Mouse (Mus musculus) liver, embryonic 12.5 days (tissue): ENCODE data around the gene Zfp511. TPM values are rescaled to one million over a fixed set of nuclear protein-coding genes. Genes with fewer than 3 reads are reported as not detected.

Experiments
- ATAC-seq: fragments of 200-750 bp; cut with Nextera tagmentation; 2 replicates; pipeline ENCODE4 v1.8.0; 2017; ENCODE audit warnings: moderate number of reproducible peaks, mild to moderate bottlenecking, moderate library complexity
- H3K27ac ChIP-seq: fragments of 300-500 bp; sonication (generic); 2 replicates; pipeline ENCODE4 v1.5.1; 2016; ENCODE audit warnings: mild to moderate bottlenecking
- H3K27me3 ChIP-seq: fragments of 300-500 bp; sonication (generic); replicated peaks from 2 replicates; pipeline ENCODE4 v1.6.1; 2016; ENCODE audit warnings: mild to moderate bottlenecking, moderate library complexity
- H3K36me3 ChIP-seq: fragments of 300-500 bp; sonication (generic); 2 replicates; pipeline ENCODE4 v1.6.1; 2016; ENCODE audit warnings: mild to moderate bottlenecking, moderate library complexity
- H3K4me1 ChIP-seq: fragments of 300-500 bp; sonication (generic); 2 replicates; pipeline ENCODE4 v1.6.1; 2016
- H3K4me2 ChIP-seq: fragments of 300-500 bp; sonication (generic); 2 replicates; pipeline ENCODE4 v1.6.1; 2016; ENCODE audit warnings: mild to moderate bottlenecking, moderate library complexity
- H3K4me3 ChIP-seq: fragments of 300-500 bp; sonication (generic); 2 replicates; pipeline ENCODE4 v1.5.1; 2016; ENCODE audit warnings: mild to moderate bottlenecking, moderate library complexity
- H3K9ac ChIP-seq: fragments of 300-500 bp; sonication (generic); 2 replicates; pipeline ENCODE4 v1.6.1; 2016; ENCODE audit warnings: mild to moderate bottlenecking, moderate library complexity
- H3K9me3 ChIP-seq: fragments of 300-500 bp; sonication (generic); replicated peaks from 2 replicates; pipeline ENCODE4 v1.6.1; 2016; ENCODE audit warnings: mild to moderate bottlenecking, moderate library complexity
- WGBS: fragments of 180-500 bp; shearing (Covaris S2); methylation state at CpG from one replicate; pipeline ENCODE4 v1.1.7; 2016; ENCODE audit not compliant: insufficient replicate concordance; 5-methylcytosine and 5-hydroxymethylcytosine counted together
- polyA plus RNA-seq: library from polyadenylated mRNA; unstranded; fragments of >200 nt; fragmentation: Nextera tagmentation; extraction: Ambion mirVana; gene quantifications from 2 replicates; pipeline ENCODE4 v1.2.1, GENCODE M21; 2016

The Zfp511 gene
- polyA plus RNA-seq, 1 experiment from 2014 or later, result 28.7 TPM

DNA sequence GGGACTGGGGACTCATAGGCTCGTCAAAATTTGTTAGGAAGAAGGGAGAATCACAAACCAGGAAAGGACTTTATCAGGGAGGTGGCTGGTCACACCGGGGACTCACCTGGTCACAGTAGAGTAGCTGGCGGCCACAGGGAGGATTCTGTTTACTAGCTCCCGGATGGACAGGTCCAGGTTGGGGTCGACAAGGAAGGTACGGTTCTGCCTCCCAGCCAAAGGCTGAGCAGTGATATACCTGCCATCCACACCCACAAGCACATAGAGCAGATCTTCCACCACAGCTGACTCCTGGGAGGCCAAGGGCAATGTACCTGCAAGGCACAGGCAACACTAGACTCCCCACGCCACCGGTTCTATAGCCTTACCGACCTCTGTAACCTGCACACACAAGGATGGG is 28.4 kb upstream of the Zfp511 start:
- ATAC-seq, result no peak
- Histone ChIP-seq H3K4me2 (no peak overlapping the region), H3K9me3 (peaks cover 6% of the 10 kb centered on the region; the same call in 1 of the 2 replicates), H3K36me3 (peaks cover 83% of the 10 kb centered on the region), H3K27ac (no peak overlapping the region), H3K27me3 (no peaks in the 10 kb centered on the region), H3K9ac (no peak overlapping the region), H3K4me3 (no peak overlapping the region), H3K4me1 (no peaks in the 10 kb centered on the region)
- WGBS, result 88% methylated on average over 9 of the region's 9 CpGs

DNA sequence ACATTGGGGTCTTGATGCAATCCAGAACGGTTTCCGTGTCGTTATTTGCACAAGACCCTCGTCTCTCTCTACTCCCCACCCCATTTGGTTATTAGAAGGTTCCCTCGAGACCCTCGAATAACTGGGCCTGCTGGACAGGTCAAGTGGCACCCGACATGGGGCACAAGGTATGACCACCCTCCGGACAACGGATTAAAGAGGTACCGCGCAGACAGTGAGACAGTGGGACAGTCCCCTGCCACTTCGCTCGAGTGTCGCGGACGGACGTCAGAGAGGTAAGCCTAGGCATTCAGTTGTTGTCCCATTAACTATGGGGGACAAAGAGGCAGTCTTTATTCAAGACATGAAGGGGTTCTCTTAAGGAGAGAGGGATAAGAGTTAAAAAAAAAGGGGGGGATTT is 24.9 kb upstream of the Zfp511 start:
- Histone ChIP-seq H3K27ac (no peak overlapping the region), H3K9me3 (peaks cover 13% of the 10 kb centered on the region), H3K27me3 (no peaks in the 10 kb centered on the region), H3K9ac (no peak overlapping the region), H3K4me1 (no peaks in the 10 kb centered on the region), H3K36me3 (peaks cover 57% of the 10 kb centered on the region), H3K4me3 (no peak overlapping the region), H3K4me2 (no peak overlapping the region)
- no peak for ATAC-seq
- 89% methylated on average over 17 of the region's 17 CpGs for WGBS

DNA sequence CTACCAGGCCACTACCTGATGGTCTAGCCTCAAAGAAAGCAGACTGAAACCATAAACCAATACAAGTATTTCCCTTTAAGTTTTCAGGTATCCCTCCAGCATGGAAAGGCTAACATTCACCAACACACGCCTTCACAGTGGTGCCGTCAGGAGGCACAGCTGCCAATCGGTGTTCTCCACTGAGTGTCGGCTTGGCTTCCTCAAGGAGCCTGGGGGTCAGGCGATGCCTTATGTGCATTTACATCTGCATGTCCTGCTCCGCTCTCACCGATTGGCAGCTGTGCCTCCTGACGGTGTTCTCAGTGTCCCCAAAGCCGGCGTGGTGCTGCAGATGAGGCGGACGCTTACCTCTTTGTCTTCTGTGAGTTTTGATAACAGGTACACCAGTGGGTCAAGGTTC is 4.4 kb upstream of the Zfp511 start:
- Histone ChIP-seq H3K9me3 (peaks cover 8% of the 10 kb centered on the region), H3K9ac (no peak overlapping the region), H3K36me3 (peaks cover 70% of the 10 kb centered on the region), H3K27me3 (no peaks in the 10 kb centered on the region), H3K4me1 (peaks cover 14% of the 10 kb centered on the region), H3K4me2 (no peak overlapping the region), H3K27ac (no peak overlapping the region), H3K4me3 (no peak overlapping the region)
- no peak for ATAC-seq
- WGBS, result 89% methylated on average over 12 of the region's 12 CpGs

DNA sequence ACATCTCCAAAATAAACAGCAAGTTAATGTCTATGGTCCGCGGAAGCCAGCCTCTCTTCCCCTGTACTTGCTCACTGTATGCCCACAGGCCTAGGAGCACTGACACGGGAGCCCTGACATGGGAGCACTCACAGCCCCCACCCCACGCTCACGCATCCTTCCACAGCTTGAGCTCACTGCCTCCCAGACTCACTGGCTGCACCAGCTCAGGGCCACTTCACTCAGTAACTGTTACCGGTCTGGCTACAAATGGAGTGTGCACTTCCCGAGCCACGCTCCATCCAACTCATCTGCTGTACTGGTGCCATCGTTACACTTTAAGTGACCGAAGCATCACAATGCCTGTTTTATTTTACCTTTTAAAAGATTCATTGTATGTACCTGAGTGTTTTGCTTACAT is 3.8 kb upstream of the Zfp511 start:
- Histone ChIP-seq H3K4me1 (peaks cover 20% of the 10 kb centered on the region), H3K36me3 (peaks cover 70% of the 10 kb centered on the region), H3K4me2 (no peak overlapping the region), H3K27ac (no peak overlapping the region), H3K27me3 (no peaks in the 10 kb centered on the region), H3K4me3 (no peak overlapping the region), H3K9ac (no peak overlapping the region), H3K9me3 (peaks cover 8% of the 10 kb centered on the region)
- ATAC-seq, result no peak
- 90% methylated on average over 10 of the region's 10 CpGs for WGBS

DNA sequence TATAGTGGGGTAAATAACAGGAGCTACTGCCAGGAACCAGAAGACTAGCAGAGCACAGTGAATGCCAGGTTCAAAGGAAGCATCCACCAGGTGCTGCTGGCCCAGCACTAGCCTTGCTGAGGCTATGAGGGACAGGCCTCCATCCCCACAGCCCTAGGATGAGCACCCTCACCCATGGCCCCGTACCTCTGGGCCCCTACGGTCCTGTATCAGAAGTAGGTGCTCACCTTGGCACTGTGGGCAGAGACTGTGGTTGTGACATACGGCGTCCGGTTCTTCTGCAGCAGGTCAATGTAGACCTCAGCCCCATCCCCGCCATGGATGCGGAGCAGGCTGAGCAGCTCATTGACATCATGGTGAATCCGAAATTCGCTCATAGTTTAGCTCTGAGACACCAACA is 2.8 kb upstream of the Zfp511 start:
- no peak for ATAC-seq
- H3K4me1 ChIP-seq, result peaks cover 23% of the 10 kb centered on the region
- H3K9me3 ChIP-seq, result peaks cover 2% of the 10 kb centered on the region
- no peaks in the 10 kb centered on the region for H3K27me3 ChIP-seq
- no peak overlapping the region for H3K4me2 ChIP-seq
- no peak overlapping the region for H3K9ac ChIP-seq
- 88% methylated on average over 9 of the region's 9 CpGs for WGBS
- H3K36me3 ChIP-seq, result peaks cover 68% of the 10 kb centered on the region
- H3K4me3 ChIP-seq, result no peak overlapping the region
- H3K27ac ChIP-seq, result no peak overlapping the region

- peak overlapping the region; percentile 83 for H3K4me2 ChIP-seq
- peak overlapping the region; percentile 85 for H3K9ac ChIP-seq
- peak overlapping the region; percentile 77 for H3K4me3 ChIP-seq
- no peaks in the 10 kb centered on the region for H3K27me3 ChIP-seq
- H3K9me3 ChIP-seq, result no peaks in the 10 kb centered on the region
- H3K27ac ChIP-seq, result peak overlapping the region; percentile 80
- 10% methylated on average over 7 of the region's 7 CpGs for WGBS
- peaks cover 66% of the 10 kb centered on the region for H3K36me3 ChIP-seq
- H3K4me1 ChIP-seq, result peaks cover 23% of the 10 kb centered on the region
- ATAC-seq, result no peak
These were observed 735 bp upstream of the Zfp511 start for GRCm38 (mm10) chr7:140035456-140035855.

- Histone ChIP-seq H3K9ac (peak overlapping the region; percentile 85), H3K27ac (no peak overlapping the region), H3K36me3 (peaks cover 56% of the 10 kb centered on the region), H3K9me3 (no peaks in the 10 kb centered on the region), H3K4me3 (peak overlapping the region; percentile 77), H3K4me2 (peak overlapping the region; percentile 83), H3K4me1 (peaks cover 23% of the 10 kb centered on the region), H3K27me3 (no peaks in the 10 kb centered on the region)
- no peak for ATAC-seq
- WGBS, result 63% methylated on average over 3 of the region's 3 CpGs
These were observed 972 bp downstream of the Zfp511 start for GRCm38 (mm10) chr7:140037171-140037555.

DNA sequence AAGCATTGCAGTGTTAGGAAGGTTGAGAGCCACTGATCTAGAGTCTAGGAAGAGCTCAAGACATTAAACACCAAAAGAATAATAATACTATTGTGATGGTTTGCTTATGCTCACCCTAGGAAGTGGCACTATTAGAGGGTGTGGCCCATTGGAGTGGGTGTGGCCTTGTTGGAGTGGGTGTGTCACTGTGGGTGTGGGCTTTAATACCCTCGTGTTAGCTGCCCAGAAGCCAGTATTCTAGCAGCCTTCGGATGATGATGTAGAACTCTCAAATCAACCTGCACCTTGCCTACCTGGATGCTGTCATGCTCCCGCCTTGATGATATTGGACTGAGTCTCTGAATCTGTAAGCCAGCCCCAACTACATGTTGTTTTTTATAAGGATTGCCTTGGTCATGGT is 6.5 kb downstream of the Zfp511 start:
- H3K4me1 ChIP-seq, result peaks cover 7% of the 10 kb centered on the region
- no peak overlapping the region for H3K9ac ChIP-seq
- 49% methylated on average over 3 of the region's 3 CpGs for WGBS
- peak; percentile 71; the same call in 1 of the 2 replicates for ATAC-seq
- no peak overlapping the region for H3K27ac ChIP-seq
- H3K27me3 ChIP-seq, result peaks cover 38% of the 10 kb centered on the region
- no peaks in the 10 kb centered on the region for H3K9me3 ChIP-seq
- H3K36me3 ChIP-seq, result peaks cover 31% of the 10 kb centered on the region
- H3K4me3 ChIP-seq, result no peak overlapping the region
- H3K4me2 ChIP-seq, result no peak overlapping the region

DNA sequence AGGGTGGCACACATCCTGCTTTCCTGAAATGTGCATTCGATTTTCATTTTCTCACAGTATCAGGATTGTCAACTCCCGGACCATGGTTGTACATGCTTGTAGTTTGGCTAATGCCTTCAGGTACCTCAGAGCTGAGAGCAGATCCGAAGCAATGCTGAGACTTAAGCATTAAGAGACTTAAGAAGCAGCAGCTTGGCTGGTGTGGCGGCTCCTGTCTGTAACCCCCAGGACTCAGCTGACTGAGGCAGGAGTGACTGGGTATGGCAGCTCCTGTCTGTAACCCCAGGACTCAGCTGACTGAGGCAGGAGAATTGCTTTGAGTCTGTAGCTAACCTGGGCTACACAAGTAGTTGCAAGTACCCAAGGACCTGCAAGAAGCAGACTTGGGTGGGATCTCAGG is 9.4 kb downstream of the Zfp511 start:
- H3K4me3 ChIP-seq, result no peak overlapping the region
- 57% methylated on average over 4 of the region's 4 CpGs for WGBS
- H3K9me3 ChIP-seq, result no peaks in the 10 kb centered on the region
- no peak overlapping the region for H3K9ac ChIP-seq
- H3K27me3 ChIP-seq, result peaks cover 67% of the 10 kb centered on the region
- H3K4me1 ChIP-seq, result peaks cover 18% of the 10 kb centered on the region
- H3K4me2 ChIP-seq, result no peak overlapping the region
- H3K27ac ChIP-seq, result no peak overlapping the region
- peaks cover 6% of the 10 kb centered on the region for H3K36me3 ChIP-seq
- ATAC-seq, result no peak

- peak overlapping the region; percentile 64 for H3K4me2 ChIP-seq
- no peak overlapping the region for H3K9ac ChIP-seq
- ATAC-seq, result no peak
- no peaks in the 10 kb centered on the region for H3K36me3 ChIP-seq
- peaks cover 90% of the 10 kb centered on the region for H3K27me3 ChIP-seq
- H3K9me3 ChIP-seq, result no peaks in the 10 kb centered on the region
- 2% methylated on average over 33 of the region's 33 CpGs for WGBS
- H3K27ac ChIP-seq, result no peak overlapping the region
- H3K4me1 ChIP-seq, result peaks cover 13% of the 10 kb centered on the region
- peak overlapping the region; percentile 34 for H3K4me3 ChIP-seq
These were observed 11.7 kb downstream of the Zfp511 start for GRCm38 (mm10) chr7:140047811-140048311.

DNA sequence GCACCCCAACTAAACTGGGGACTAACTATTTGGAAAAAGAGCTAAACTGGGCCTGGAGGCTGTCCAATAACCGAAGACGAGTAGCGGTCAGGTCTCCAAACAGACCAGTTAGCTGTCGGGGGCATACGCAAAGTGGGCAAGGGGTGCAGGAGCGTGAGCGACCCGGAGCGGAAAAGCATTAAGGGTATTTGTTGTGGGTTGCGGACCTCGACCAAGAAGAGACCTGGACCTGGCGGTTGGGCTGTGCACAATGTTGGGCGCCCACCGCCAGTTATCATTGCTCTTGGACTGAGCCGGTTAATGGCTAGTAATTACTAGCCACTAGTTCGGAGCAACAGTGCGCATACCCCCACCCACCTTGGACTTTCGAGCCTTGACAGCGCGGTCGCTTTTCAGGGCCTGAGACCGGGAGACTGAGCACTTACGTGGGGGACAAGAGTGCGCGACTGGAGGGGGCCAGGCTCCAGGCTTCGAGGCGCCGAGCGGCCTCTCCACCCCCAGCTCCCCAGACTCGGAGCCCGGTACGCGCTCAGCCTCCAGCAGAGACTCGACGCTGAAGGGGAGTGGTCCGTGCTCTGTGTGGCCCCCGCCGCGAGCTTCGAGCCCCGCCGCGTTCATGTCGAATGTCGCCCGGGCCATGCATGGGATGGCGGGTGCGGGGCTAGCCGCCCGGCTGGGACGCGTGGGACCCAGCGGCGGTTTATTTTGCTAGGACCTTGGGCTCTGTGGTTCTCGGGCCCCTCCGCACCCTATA is 12.3 kb downstream of the Zfp511 start, which contains the start of gene Msx3:
Msx3 (minus strand) TSS at position 729 of the 754 bp plus-strand sequence.
- Histone ChIP-seq H3K27me3 (peaks cover 96% of the 10 kb centered on the region), H3K9ac (no peak within 1 kb of the TSS), H3K4me1 (peaks cover 11% of the 10 kb centered on the region), H3K4me3 (peak within 1 kb of the TSS; percentile 34), H3K9me3 (no peaks in the 10 kb centered on the region), H3K4me2 (peak within 1 kb of the TSS; percentile 64), H3K36me3 (no peaks in the 10 kb centered on the region), H3K27ac (no peak within 1 kb of the TSS)
- 3% methylated on average over 56 of the region's 56 CpGs for WGBS
- ATAC-seq, result peak; percentile 30; the same call in 1 of the 2 replicates

DNA sequence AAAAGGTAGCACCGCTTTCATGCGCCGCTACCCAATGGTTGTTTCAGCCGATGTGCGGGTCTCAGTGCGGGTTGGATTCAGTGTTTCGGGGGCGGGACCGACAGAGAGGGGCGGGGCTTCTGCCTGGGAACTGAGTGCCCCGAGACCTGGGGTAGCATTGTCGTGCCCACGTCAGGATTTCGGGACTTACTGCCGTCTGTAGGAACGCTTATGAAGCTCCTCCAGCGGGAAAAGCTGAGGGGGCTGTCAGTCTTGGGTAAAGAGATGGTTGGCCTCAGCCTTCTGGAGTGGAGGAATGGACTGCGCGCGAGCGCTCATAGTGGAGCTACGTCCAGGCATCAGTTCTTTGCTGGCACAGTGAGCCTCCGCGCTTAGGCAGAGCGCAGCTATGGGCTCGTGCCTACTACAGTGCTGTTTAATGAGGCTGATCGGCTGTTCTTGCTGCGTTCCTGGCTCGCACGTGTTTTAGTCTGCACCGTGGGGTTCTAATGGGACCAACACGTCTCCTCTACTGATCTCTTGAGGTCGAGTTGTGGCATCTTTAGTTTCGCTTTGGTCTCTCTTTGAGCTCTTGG is 13.0 kb downstream of the Zfp511 start:
- H3K27ac ChIP-seq, result no peak overlapping the region
- no peak overlapping the region for H3K9ac ChIP-seq
- H3K9me3 ChIP-seq, result no peaks in the 10 kb centered on the region
- H3K4me1 ChIP-seq, result peaks cover 11% of the 10 kb centered on the region
- H3K36me3 ChIP-seq, result no peaks in the 10 kb centered on the region
- peaks cover 100% of the 10 kb centered on the region for H3K27me3 ChIP-seq
- H3K4me3 ChIP-seq, result peak overlapping the region; percentile 34
- WGBS, result 3% methylated on average over 34 of the region's 34 CpGs
- peak overlapping the region; percentile 64 for H3K4me2 ChIP-seq
- ATAC-seq, result no peak
